Mouse (Mus musculus): Measurements from ENCODE around the gene Pibf1. TPM values are rescaled to one million over a fixed set of nuclear protein-coding genes. Genes with fewer than 3 reads are reported as not detected.

Gene Pibf1
- polyA plus RNA-seq (2014; fragmentation: Illumina TruSeq; extraction: RNeasy Lipid Tissue Mini Kit (QIAGEN cat#74804); ENCODE audit: low read depth, low replicate concordance) = 13.2 TPM

DNA sequence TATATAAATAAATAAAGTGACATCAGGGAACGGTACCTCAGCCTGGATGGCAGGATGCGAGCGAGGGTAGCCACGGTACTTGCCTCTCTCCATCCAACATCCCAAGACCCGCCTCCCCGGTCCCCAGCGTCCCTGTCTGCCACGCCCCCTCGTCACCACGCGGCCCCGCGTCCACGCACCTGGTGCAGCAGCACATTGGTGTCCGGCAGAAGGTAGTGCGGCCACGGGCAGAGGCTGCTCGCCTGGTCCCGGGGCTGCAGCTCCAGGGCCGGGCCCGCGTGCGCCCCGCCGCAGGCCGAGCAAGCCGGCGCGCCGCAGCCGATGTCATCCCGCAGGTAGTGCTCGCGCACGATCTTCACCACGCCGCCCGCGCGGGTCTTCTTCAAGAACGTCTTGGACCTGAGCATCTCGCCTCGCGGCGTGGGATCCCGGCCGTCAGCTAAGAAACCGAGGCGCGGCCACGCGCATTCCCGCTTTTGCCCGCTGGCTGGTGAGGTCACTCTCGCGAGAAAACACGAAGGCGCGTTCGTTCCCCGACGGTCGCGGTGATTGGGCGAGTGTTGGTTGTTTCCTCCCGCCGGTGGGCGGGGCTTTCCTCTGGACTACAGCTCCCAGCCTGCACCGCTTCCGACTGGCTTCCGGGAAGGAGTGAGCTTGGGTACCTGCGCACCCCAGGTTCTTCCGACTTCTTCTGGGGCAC lies at the start of gene Pibf1, which contains the start of gene Dis3:
Pibf1 (plus strand) TSS at position 158 of the 700 bp plus-strand sequence.
Dis3 (minus strand) TSS at position 504 of the 700 bp plus-strand sequence.

GRCm38 (mm10) chr14:99298385-99299021 lies 199.3 kb downstream of the Pibf1 start, which contains the start of gene Klf5:
Gene Klf5, plus strand, starts transcription at chr14:99298691.

Other genes starting within 250 kb of the Pibf1 start
- 44.8 TPM for gene Rpl36a-ps1, start 105.1 kb upstream of the Pibf1 start, polyA plus RNA-seq (2014; fragmentation: Illumina TruSeq; extraction: RNeasy Lipid Tissue Mini Kit (QIAGEN cat#74804); ENCODE audit: low read depth, low replicate concordance)
- gene Mzt1, start 53.3 kb upstream of the Pibf1 start, polyA plus RNA-seq (2014; fragmentation: Illumina TruSeq; extraction: RNeasy Lipid Tissue Mini Kit (QIAGEN cat#74804); ENCODE audit: low read depth, low replicate concordance) = 129 TPM
- 1.3 TPM for gene Bora, start 53.2 kb upstream of the Pibf1 start, polyA plus RNA-seq (2014; fragmentation: Illumina TruSeq; extraction: RNeasy Lipid Tissue Mini Kit (QIAGEN cat#74804); ENCODE audit: low read depth, low replicate concordance)
- gene Dis3, start 346 bp downstream of the Pibf1 start, polyA plus RNA-seq (2014; fragmentation: Illumina TruSeq; extraction: RNeasy Lipid Tissue Mini Kit (QIAGEN cat#74804); ENCODE audit: low read depth, low replicate concordance) = 27.5 TPM
- gene Klf5, start 199.3 kb downstream of the Pibf1 start, polyA plus RNA-seq (2014; fragmentation: Illumina TruSeq; extraction: RNeasy Lipid Tissue Mini Kit (QIAGEN cat#74804); ENCODE audit: low read depth, low replicate concordance) = 3.9 TPM

Measured in kidney, adult 10 weeks (tissue).